Mouse (Mus musculus): ENCODE measurements around the gene Xab2. TPM values are rescaled to one million over a fixed set of nuclear protein-coding genes. Genes with fewer than 3 reads are reported as not detected.

Gene Xab2
- total and polyA plus RNA-seq, 3 experiments, result 49.9 to 60.7 (median 57.1) TPM

DNA sequence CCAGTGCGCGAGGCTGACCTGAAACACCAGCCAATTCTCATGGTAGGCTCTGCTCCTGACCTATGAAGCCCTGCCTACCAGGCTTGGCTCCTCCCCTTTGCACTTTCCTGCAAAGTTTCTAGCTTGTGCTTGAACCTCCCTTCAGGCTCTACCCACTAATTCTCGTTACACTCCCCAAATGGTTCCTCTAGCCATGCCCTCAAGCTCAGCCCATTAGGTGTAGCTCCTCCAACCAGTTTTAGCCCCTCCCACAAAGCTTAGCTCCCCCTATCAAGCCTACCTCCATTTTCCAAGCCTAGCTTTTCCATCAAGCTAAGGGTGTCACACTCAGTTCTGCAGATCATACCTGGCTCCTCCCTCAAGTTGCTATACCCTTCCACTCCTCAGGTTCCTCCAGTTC, 23.1 kb downstream of the Xab2 start:
- no peak overlapping the region for H3K4me3 ChIP-seq (replicated peaks in 1 of 3; ENCODE audit: low read depth in 2 of 3, low read length in 2 of 3, poor library complexity in 1 of 3)
- H3K36me3 ChIP-seq (replicated peaks in 1 of 2; ENCODE audit: control insufficient read depth in 1 of 2, insufficient read depth in 1 of 2, low read length in 1 of 2), result no peaks in the 10 kb centered on the region
- DNase-seq (ENCODE audit: extremely low read depth), result no peak
- no peak overlapping the region for H3K4me2 ChIP-seq (ENCODE audit: insufficient read depth, low read depth, poor library complexity, severe bottlenecking)
- dilution Hi-C loops (cut with MboI; ENCODE audit: extremely low pct_ligation_motif_present, extremely low pct_unique_long_range_greater_than_20kb, low sequenced_read_pairs) (no loop called here), in situ Hi-C loops (cut with MboI; ENCODE audit: low pct_ligation_motif_present, low pct_unique_long_range_greater_than_20kb, low sequenced_read_pairs) (no loop called here)
- H3K4me1 ChIP-seq (ENCODE audit: control insufficient read depth in 1 of 2, insufficient read depth in 2 of 2), result peaks cover 13 to 16% of the 10 kb centered on the region in 2 experiments
- peaks cover 2% of the 10 kb centered on the region for H3K27me3 ChIP-seq (replicated peaks)
- H3K9me3 ChIP-seq (replicated peaks; ENCODE audit: low read length), result no peaks in the 10 kb centered on the region
- no peaks in the 10 kb centered on the region for H3K79me2 ChIP-seq (replicated peaks; ENCODE audit: control insufficient read depth, extremely low read depth, insufficient read depth, poor library complexity, severe bottlenecking)
- H3K9ac ChIP-seq (ENCODE audit: insufficient read depth, low read depth), result no peak overlapping the region
- no peak overlapping the region for H3K27ac ChIP-seq (ENCODE audit: insufficient read depth, low read depth)
- TF ChIP-seq TCF12 (IDR thresholded peaks at IDR 0.05; ENCODE audit: low read depth, low read length) (no peak), CHD1 (IDR thresholded peaks at IDR 0.05; ENCODE audit: low read depth, low read length) (no peak), ELF1 (IDR thresholded peaks at IDR 0.05; ENCODE audit: low read depth, low read length) (no peak), SIN3A (IDR thresholded peaks at IDR 0.05; ENCODE audit: low read length) (no peak), ZKSCAN1 (IDR thresholded peaks at IDR 0.05; ENCODE audit: borderline replicate concordance, low read depth, low read length) (no peak), NRF1 (IDR thresholded peaks at IDR 0.05; ENCODE audit: low read depth, low read length) (no peak), MAFK (IDR thresholded peaks at IDR 0.05; ENCODE audit: insufficient replicate concordance, low read length) (no peak), JUND (conservative IDR thresholded peaks at IDR 0.05; ENCODE audit: low read depth, low read length) (no peak), NELFE (IDR thresholded peaks at IDR 0.05; ENCODE audit: low read depth, low read length) (no peak), SMC3 (IDR thresholded peaks at IDR 0.05; ENCODE audit: low read depth, low read length) (no peak), KAT2A (IDR thresholded peaks at IDR 0.05; ENCODE audit: insufficient replicate concordance, low read length) (no peak), MXI1 (IDR thresholded peaks at IDR 0.05; ENCODE audit: low read depth, low read length) (no peak), POLR2AphosphoS2 (IDR thresholded peaks at IDR 0.05; ENCODE audit: low read depth, low read length) (no peak), IRF4 (IDR thresholded peaks at IDR 0.05; ENCODE audit: low read depth, low read length) (no peak), JUN (IDR thresholded peaks at IDR 0.05; ENCODE audit: insufficient read depth, low read depth, low read length) (no peak), E2F4 (IDR thresholded peaks at IDR 0.05; ENCODE audit: insufficient replicate concordance, low read depth, low read length) (no peak), GABPA (IDR thresholded peaks at IDR 0.05; ENCODE audit: insufficient replicate concordance, low read depth, low read length) (no peak), CTCF (conservative IDR thresholded peaks at IDR 0.05 in 1 of 2, IDR thresholded peaks at IDR 0.05 in 1 of 2; ENCODE audit: low read depth in 2 of 2, low read length in 2 of 2) (no peak)

DNA sequence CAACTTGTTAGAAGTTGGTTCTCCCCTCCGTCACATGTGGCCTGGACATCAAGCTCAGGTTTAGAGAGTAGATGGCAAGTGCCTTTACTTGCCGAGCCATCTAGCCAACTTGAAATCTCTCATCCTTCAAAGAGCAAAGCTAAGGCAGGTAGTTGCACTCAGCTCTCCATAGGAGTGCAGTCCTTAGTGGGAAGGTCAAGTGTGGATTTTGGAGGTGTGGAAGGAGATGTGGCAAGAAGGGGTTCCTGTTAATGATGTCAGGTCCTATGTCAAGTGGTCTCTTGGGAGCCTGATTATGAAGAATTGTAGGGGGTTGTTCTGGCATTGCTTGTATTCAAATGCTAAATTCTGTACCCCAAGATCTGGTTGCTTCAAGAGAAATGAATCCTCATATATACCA, 26.6 kb downstream of the Xab2 start:
- dilution Hi-C loops (cut with MboI; ENCODE audit: extremely low pct_ligation_motif_present, extremely low pct_unique_long_range_greater_than_20kb, low sequenced_read_pairs), result no loop called here

More for the DNA sequence above, 26.6 kb downstream of the Xab2 start:
- Histone ChIP-seq H3K79me2 (replicated peaks; ENCODE audit: control insufficient read depth, extremely low read depth, insufficient read depth, poor library complexity, severe bottlenecking) (no peaks in the 10 kb centered on the region), H3K36me3 (replicated peaks in 1 of 2; ENCODE audit: control insufficient read depth in 1 of 2, insufficient read depth in 1 of 2, low read length in 1 of 2) (no peaks in the 10 kb centered on the region), H3K9me3 (replicated peaks; ENCODE audit: low read length) (no peaks in the 10 kb centered on the region), H3K27me3 (replicated peaks) (peaks cover 2% of the 10 kb centered on the region), H3K4me2 (ENCODE audit: insufficient read depth, low read depth, poor library complexity, severe bottlenecking) (no peak overlapping the region), H3K9ac (ENCODE audit: insufficient read depth, low read depth) (no peak overlapping the region), H3K4me1 (ENCODE audit: control insufficient read depth in 1 of 2, insufficient read depth in 2 of 2) (peaks cover 8 to 16% of the 10 kb centered on the region in 2 experiments), H3K4me3 (replicated peaks in 1 of 3; ENCODE audit: low read depth in 2 of 3, low read length in 2 of 3, poor library complexity in 1 of 3) (no peak overlapping the region), H3K27ac (ENCODE audit: insufficient read depth, low read depth) (no peak overlapping the region)
- no peak for TF ChIP-seq NELFE (IDR thresholded peaks at IDR 0.05; ENCODE audit: low read depth, low read length)
- no peak for TF ChIP-seq JUND (conservative IDR thresholded peaks at IDR 0.05; ENCODE audit: low read depth, low read length)
- TF ChIP-seq GABPA (IDR thresholded peaks at IDR 0.05; ENCODE audit: insufficient replicate concordance, low read depth, low read length), result no peak
- TF ChIP-seq NRF1 (IDR thresholded peaks at IDR 0.05; ENCODE audit: low read depth, low read length), result no peak
- no peak for TF ChIP-seq POLR2AphosphoS2 (IDR thresholded peaks at IDR 0.05; ENCODE audit: low read depth, low read length)
- no peak for TF ChIP-seq CHD1 (IDR thresholded peaks at IDR 0.05; ENCODE audit: low read depth, low read length)
- no peak for TF ChIP-seq SMC3 (IDR thresholded peaks at IDR 0.05; ENCODE audit: low read depth, low read length)
- no peak for TF ChIP-seq TBP (conservative IDR thresholded peaks at IDR 0.05; ENCODE audit: low read depth, low read length)
- TF ChIP-seq POLR2A (IDR thresholded peaks at IDR 0.05; ENCODE audit: low read depth, low read length), result no peak
- no peak for TF ChIP-seq E2F4 (IDR thresholded peaks at IDR 0.05; ENCODE audit: insufficient replicate concordance, low read depth, low read length)
- no peak for TF ChIP-seq CTCF (conservative IDR thresholded peaks at IDR 0.05 in 1 of 2, IDR thresholded peaks at IDR 0.05 in 1 of 2; ENCODE audit: low read depth in 2 of 2, low read length in 2 of 2)
- no peak for TF ChIP-seq ETS1 (conservative IDR thresholded peaks at IDR 0.05; ENCODE audit: low read depth, low read length)
- no peak for TF ChIP-seq USF1 (IDR thresholded peaks at IDR 0.05; ENCODE audit: low read depth, low read length)
- no peak for TF ChIP-seq USF2 (conservative IDR thresholded peaks at IDR 0.05; ENCODE audit: low read depth, low read length)
- TF ChIP-seq MYC (IDR thresholded peaks at IDR 0.05; ENCODE audit: low read depth, low read length), result no peak
- in situ Hi-C loops (cut with MboI; ENCODE audit: low pct_ligation_motif_present, low pct_unique_long_range_greater_than_20kb, low sequenced_read_pairs), result no loop called here
- DNase-seq (ENCODE audit: extremely low read depth), result no peak
